Comparison of ENCODE assay signal across 22 mouse cellular contexts in the genomic region with DNA sequence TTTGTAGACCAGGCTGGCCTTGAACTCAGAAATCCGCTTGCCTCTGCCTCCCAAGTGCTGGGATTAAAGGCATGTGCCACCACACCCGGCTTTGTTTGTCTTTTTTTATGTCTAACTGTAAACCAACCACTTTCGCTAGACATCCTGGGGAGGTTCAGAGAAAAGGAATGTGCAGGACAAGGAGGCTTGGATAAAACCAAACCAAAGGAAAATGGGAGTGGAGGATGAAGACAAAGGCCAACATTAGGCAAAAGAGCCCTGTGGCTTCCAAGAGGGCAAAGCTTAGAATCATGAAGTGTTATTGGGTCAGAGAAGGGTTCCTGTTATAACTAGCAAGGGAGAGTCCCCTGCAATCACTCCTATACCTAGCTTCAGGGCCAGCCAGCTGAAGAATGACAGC.
A peak's percentile ranks its signal among the peaks of the same experiment; 100 is the strongest.
DNase-seq lines count a peak whose midpoint lies in the region; TF ChIP-seq lines count a peak whose summit lies in the region.
"Had no signal": no experiment of that assay in that cellular context is flagged by ENCODE, and none has a peak within 500 bp of the region (broad histone marks: within the 10 kb centered on the region; RNA-seq: fewer than 3 reads in every experiment).

No protein-coding gene starts in this region.

- H3K4me1 ChIP-seq in ES-E14 (ENCODE audit: control insufficient read depth in 2 of 2, insufficient read depth in 2 of 2, low read length in 2 of 2, poor library complexity in 1 of 2) = no peaks in the 10 kb centered on the region; a peak in 1 of 4 replicates

- in situ Hi-C loops in ES-E14 (cut with MboI; ENCODE audit: low sequenced_read_pairs in 2 of 2, unreplicated experiment in 2 of 2) = no loop called here

- no peaks in the 10 kb centered on the region for H3K9me3 ChIP-seq in ES-E14 (ENCODE audit: control insufficient read depth, insufficient read depth, low read depth, low read length)

- H3K4me3 ChIP-seq in ES-E14 (ENCODE audit: insufficient read depth in 1 of 2, low read depth in 1 of 2, low read length in 2 of 2, poor library complexity in 1 of 2, severe bottlenecking in 1 of 2) = no peak overlapping the region

- H3K9ac ChIP-seq in ES-E14 (ENCODE audit: insufficient read depth, low read depth, low read length, poor library complexity, severe bottlenecking) = no peak overlapping the region

- H3K36me3 ChIP-seq in ES-E14 (ENCODE audit: control insufficient read depth, insufficient read depth, low read length, poor library complexity, severe bottlenecking) = no peaks in the 10 kb centered on the region
- H3K36me3 ChIP-seq: G1E had no signal

- no peak overlapping the region for H3K27ac ChIP-seq in ES-E14 (ENCODE audit: insufficient read depth, low read depth, low read length, poor library complexity, severe bottlenecking)

- DNase-seq in ES-CJ7 (ENCODE audit: low read depth, low spot score) (peak; percentile 72), ES-E14 (ENCODE audit: low read depth, low spot score) (peak; percentile 28), R1 (ENCODE audit: low read depth, low spot score) (peak; percentile 87), ZHBTc4 (ENCODE audit: low read depth, low spot score) (peak; percentile 72)
- no peak for DNase-seq in testis, postnatal 14 days (ENCODE audit: low spot score)
- no peak for DNase-seq in frontal cortex, postnatal 36 days (ENCODE audit: low spot score in 2 of 2)
- DNase-seq in cerebellum, postnatal 14 days = no peak
- no peak for DNase-seq in ovary, postnatal 14 days (ENCODE audit: low spot score)
- DNase-seq: adrenal gland, adult 2 months; adrenal gland, adult 8-10 months; adrenal gland, postnatal 10 days; adrenal gland, postnatal 14 days; adrenal gland, postnatal 25 days; adrenal gland, postnatal 36 days; B cell, adult 2 months; cerebellum, adult 11 months; cerebellum, adult 11-12 months; cerebellum, adult 18-20 months; cerebellum, adult 2 months; cerebellum, adult 8-10 months; cerebellum, adult 9-10 months had no signal

TF ChIP-seq in ES-E14, 5 proteins besides CTCF, POLR2A, EP300 and RAD21:
- TF ChIP-seq MAFK (IDR thresholded peaks at IDR 0.05; ENCODE audit: insufficient read depth, low read depth, low read length) = no peak
- TF ChIP-seq CHD2 (IDR thresholded peaks at IDR 0.05; ENCODE audit: low read depth, low read length) = no peak
- TF ChIP-seq ZNF384 (IDR thresholded peaks at IDR 0.05; ENCODE audit: low read depth, low read length) = no peak

Comparison
In these comparisons a context has a peak if more than half of its experiments do, and no peak if none do; other contexts are left out.
1. DNase-seq: peak in ES-CJ7 (single experiment), ES-E14 (single experiment), R1 (single experiment) and ZHBTc4 (single experiment); none in testis, postnatal 14 days (single experiment), frontal cortex, postnatal 36 days (0 of 2), cerebellum, postnatal 14 days (0 of 2) and ovary, postnatal 14 days (single experiment).